Mouse (Mus musculus) small intestine, adult 2 months (tissue): ENCODE data around the gene Kazald1.

Experiments used
- CTCF ChIP-seq: fragments of 200-500 bp; IDR thresholded peaks from 2 replicates; pipeline ENCODE4 v1.5.1; 2012; ENCODE audit warnings: low read depth, mild to moderate bottlenecking, control low read depth, inconsistent platforms, low read length, moderate library complexity, mixed read lengths; ENCODE audit not compliant: insufficient replicate concordance, insufficient read length; ENCODE audit errors: extremely low read depth
- POLR2A ChIP-seq: fragments of 200-500 bp; IDR thresholded peaks from 2 replicates; pipeline ENCODE4 v1.6.1; 2012; ENCODE audit warnings: low read depth, mild to moderate bottlenecking, control low read depth, inconsistent platforms, low read length, moderate library complexity

- TF ChIP-seq CTCF = peak; percentile 23; the same call in 1 of the 2 replicates
- no peak for TF ChIP-seq POLR2A
Observed at GRCm38 (mm10) chr19:45032570-45033332, 42.3 kb upstream of the Kazald1 start.
